Mouse (Mus musculus) adrenal gland, adult 8-10 months (tissue): ENCODE data around the gene Slc17a6. TPM values are rescaled to one million over a fixed set of nuclear protein-coding genes. Genes with fewer than 3 reads are reported as not detected.
A peak's percentile ranks its signal among the peaks of the same experiment; 100 is the strongest.

Source experiments
- DNase-seq: peaks from one replicate; pipeline ENCODE4 v3.0.0; 2022
- total RNA-seq, 4 experiments: library from RNA; stranded (reverse); gene quantifications; 2 replicates each; pipeline ENCODE4 v1.2.4; 2022

Slc17a6 gene
- 1 to 10 TPM; 2.0 to 3.2 (median 2.7) TPM for total RNA-seq

DNA sequence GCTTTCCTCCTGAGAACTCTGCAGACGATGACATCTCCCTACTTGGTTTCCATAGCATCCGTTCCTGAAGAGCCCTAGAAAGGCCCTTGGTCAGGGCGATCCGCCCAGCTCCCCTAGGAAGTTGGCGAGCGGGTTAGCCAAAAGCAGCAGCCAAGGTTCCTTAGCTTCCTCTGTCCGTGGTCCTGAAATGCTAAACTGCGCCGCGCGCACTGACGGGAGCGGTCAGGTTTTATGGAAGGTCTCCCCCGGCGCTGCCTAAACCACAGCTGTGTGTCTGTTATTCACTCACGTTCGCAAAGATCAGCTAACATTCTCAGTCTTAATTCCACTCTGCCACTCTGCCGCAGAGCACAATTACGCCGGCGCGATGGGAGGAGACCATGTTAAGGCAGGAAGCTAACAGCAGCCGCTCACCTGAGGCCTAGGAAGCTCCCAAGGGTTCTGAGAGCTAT lies at the start of gene Slc17a6:
TSS of gene Slc17a6 (plus strand) at position 313 of the 452 bp plus-strand sequence.
- DNase-seq: peak; percentile 42

- no peak for DNase-seq
Measured at GRCm38 (mm10) chr7:51600021-51600420, 21.8 kb upstream of the Slc17a6 start.

DNA sequence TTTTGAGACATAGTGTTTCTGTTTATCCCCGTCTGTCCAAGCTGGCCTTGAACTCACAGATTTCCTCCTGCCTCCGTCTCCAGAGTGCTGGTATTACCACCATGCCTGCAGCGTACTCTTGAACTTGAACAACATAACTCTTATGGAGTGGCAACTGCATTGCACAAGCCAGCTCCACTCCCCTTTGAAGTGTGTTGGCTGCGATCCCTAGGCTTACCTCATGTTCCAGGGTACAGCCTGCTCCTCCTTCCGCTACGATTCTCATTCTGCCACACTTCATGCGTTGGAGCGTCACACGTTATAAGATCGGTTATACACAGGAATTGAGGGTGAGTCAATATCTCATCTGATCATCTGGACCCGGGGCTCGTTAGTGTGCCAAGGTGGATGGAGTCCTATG lies 18.1 kb upstream of the Slc17a6 start:
- DNase-seq: peak; percentile 20

- no peak for DNase-seq
Measured at GRCm38 (mm10) chr7:51614404-51614803, 7.4 kb upstream of the Slc17a6 start.

- no peak for DNase-seq
Measured at GRCm38 (mm10) chr7:51617941-51618340, 3.9 kb upstream of the Slc17a6 start.

DNA sequence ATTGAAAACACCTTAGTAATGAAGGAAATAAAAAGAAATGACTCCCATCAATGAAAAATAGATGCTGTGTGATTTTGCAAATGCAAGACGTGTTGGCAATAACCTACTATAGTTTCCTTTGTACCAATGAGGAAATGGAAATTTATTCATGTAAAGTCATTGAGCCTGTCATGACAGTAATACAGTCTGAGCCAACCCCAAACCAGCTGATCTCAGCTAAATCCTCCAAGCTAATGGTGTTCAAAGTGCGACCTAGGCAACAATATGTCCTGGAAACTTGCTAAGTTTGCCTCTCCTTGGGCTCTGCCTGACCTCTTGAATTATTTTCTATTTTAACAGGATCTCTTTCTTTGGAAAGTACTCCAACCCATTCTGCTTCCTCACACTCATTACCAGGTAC lies 3.4 kb upstream of the Slc17a6 start:
- no peak for DNase-seq

DNA sequence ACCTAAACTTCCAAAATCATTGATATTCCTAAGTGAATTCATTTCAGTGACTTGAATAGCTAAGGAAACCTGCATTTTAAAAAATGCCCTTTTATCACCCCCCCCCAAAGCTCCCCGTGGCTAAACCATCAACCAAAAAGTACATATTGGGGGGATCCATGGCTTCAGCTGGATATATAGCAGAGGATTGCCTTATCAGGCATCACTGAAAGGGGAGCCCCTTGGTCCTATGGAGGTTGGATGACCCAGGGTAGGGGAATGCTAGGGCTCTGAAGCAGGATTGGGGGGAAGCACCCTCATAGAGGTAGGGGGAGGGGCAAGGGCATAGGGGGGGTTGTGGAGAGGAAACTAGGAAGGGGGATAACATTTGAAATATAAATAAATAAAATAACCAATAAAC lies 1.8 kb upstream of the Slc17a6 start:
- DNase-seq: no peak

GRCm38 (mm10) chr7:51622196-51622595 lies 390 bp downstream of the Slc17a6 start:
- DNase-seq: no peak

DNA sequence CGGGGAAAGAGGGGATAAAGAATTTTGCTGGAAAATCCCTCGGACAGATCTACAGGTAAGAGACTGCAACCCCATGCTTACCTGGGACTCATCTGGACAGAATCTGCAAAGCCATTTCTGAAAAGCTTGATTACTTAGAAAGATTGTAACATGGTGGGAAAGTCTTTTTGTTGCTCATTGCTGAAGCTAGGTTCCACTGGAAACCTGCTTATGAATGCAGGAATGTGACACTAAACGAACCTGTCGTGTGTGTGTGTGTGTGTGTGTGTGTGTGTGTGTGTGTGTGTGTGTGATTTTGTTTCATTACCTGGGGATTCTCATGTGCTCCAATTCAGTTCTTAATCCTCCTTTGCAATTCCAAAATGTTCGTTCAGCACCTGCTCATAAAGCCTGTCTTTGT lies 860 bp downstream of the Slc17a6 start:
- no peak for DNase-seq

DNA sequence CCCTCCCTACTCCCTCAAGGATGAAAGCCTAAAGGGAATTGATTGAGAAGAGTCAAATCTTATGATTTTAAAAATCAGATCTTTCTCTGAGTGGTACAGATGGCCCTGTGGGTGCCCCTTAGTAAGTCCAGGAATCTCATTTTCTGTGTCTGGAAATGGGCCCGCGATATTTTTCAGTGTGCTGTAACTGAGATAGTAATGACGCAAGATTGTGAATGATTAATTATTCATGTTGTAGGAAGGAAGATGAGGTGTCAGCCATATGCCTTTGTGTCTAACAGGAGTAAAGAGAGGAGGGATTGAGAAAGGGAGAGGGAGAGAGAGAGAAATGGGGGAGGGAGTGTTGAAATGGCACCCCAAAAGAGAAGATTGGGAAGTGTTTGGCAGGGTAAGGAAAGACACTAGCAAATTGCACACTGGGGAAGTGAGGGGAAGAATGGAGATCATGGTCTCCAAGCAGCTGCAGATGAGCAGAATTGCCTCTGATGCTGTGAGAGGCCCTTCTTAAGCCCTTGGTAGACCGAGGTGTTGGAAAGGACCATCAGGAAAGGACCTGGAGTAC lies 2.6 kb downstream of the Slc17a6 start:
- no peak for DNase-seq

- DNase-seq: no peak
Measured at GRCm38 (mm10) chr7:51625161-51625560, 3.4 kb downstream of the Slc17a6 start.

DNA sequence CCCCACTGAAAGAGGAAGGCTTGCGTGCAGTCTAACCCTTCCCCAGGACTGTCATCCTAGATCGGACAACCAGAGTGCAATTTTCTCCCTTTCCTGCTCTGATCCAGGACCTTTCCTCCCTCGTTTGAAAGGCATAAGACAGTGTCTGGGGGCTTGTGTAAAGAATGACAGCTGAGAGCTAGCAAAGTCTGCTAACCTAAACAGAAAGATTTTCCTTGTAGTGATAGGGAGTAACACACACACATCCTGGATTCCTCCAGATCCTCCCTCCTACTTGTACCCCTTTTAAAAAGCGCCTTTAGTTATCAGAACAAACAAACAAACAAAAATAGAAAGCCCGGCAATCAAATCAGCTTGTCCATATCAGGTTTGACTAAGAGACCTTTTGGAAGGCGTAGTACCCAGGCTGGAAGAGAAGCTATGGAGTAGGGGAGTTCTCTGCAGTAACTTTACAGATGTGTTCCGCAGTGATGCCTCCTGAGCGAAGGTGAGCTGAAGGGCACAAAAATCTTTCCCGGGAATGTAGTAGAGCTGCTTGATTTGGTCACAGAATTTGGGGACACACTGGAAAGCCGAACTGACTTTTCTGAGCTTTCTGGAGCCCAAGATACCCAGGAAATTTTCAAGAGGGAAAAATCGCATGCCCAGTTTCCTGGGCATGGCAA lies 3.9 kb downstream of the Slc17a6 start:
- no peak for DNase-seq

- no peak for DNase-seq
Measured at GRCm38 (mm10) chr7:51626451-51627000, 4.7 kb downstream of the Slc17a6 start.

- no peak for DNase-seq
Measured at GRCm38 (mm10) chr7:51627001-51627631, 5.3 kb downstream of the Slc17a6 start.

DNA sequence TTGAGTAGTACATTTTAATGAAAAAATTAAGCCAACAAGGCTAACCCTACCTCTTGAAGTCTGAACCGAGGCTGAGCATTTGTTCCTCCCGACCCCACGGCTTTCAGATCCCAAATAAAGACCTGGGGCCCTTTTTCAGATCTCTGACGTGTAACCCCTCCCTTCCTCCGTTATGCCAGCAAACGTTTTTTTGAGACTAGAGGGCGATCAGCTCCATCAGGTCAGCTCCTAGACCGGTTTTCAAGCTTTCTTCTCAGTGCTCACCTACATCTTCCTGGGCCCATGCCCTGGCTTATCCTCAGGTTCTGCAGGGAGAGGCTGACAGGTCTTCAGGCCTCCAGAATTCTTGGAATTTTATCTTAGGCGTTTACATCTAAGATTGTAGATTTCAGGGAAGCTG lies 5.9 kb downstream of the Slc17a6 start:
- no peak for DNase-seq

DNA sequence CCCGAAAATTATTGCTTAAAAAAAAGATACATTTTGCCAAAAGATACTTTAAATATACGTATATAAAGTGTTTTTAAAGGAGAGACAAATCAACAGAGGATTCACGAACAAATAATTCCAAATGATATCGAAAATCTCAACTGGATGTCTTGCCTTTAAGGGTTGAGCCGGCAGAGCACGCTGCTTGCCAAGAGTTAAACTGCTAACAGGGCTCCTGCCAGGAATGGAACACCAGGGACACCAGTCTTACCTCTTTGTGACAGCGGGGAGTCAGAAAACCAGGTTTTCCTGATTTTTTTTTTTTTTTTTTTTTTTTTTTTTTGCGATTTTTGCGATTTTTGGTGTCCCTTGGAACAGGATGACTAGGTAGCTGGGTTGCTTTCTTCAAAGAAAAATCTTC lies 6.5 kb downstream of the Slc17a6 start:
- no peak for DNase-seq

GRCm38 (mm10) chr7:51629206-51629605 lies 7.4 kb downstream of the Slc17a6 start:
- no peak for DNase-seq

DNA sequence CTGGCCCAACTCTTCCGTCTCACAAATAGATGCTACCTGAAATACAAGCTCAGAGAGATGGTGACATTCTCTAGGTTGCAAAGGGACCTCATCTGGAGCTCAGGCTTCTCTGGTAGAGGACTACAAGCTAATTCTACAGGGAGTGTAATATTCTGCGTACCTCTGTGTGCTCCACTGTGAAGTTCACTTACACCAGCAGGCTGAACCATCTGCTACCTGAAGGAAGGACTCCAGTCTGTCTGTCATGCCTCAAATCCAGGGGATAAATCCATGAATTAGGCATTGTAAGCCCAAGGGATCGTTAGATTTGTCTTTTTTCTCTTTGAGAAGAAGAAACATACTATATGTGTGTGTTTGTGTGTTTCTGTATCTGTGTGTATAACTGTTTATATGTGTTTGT lies 9.4 kb downstream of the Slc17a6 start:
- DNase-seq: no peak

GRCm38 (mm10) chr7:51632543-51633229 lies 10.9 kb downstream of the Slc17a6 start:
- DNase-seq: no peak

GRCm38 (mm10) chr7:51633230-51633844 lies 11.5 kb downstream of the Slc17a6 start:
- no peak for DNase-seq

DNA sequence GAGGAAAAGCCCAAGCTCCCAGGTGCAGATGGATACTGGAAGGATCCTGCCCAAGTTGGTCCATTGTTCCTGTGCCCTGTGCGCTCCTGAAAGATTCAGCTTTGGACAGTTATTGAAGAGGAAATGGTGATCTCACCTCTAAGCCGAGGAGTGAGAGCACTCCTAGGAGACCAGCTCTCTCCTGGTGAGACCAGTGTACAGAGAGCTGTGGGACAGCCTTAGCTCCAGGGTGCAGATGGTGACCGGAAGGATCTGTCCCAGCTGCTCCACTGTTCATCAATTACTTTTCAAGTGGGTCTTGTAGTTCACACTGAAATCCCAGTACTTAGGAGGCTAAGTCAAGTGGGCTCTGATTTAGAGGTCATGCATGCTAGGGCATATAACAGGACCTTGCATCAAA lies 35.3 kb downstream of the Slc17a6 start:
- no peak for DNase-seq

- no peak for DNase-seq
Measured at GRCm38 (mm10) chr7:51662441-51662840, 40.6 kb downstream of the Slc17a6 start.
